Mouse (Mus musculus): ENCODE data around the gene Ier3. TPM values are rescaled to one million over a fixed set of nuclear protein-coding genes. Genes with fewer than 3 reads are reported as not detected.

Ier3 gene
- polyA plus RNA-seq, 1 experiment from 2014 or later, result 20.7 TPM

Other genes with a start within 250 kb of the Ier3 start
- gene Sfta2, start 220.1 kb upstream of the Ier3 start, polyA plus RNA-seq (2018), result not detected in 3 replicates
- gene Gm9573, start 195.0 kb upstream of the Ier3 start, polyA plus RNA-seq (2018), result not detected in 3 replicates
- not detected in 3 replicates for gene Mucl3, start 178.0 kb upstream of the Ier3 start, polyA plus RNA-seq (2018)
- 3.5 to 5.8 TPM (median 4.5 TPM) in 3 replicates for gene Vars2, start 154.1 kb upstream of the Ier3 start, polyA plus RNA-seq (2018)
- 6.2 to 17.0 TPM (median 10.0 TPM) in 3 replicates for gene Gtf2h4, start 147.9 kb upstream of the Ier3 start, polyA plus RNA-seq (2018)
- gene Ddr1, start 117.1 kb upstream of the Ier3 start, polyA plus RNA-seq (2018), result 0.27 to 0.42 TPM in 2 of 3 replicates, not detected in the other
- gene Flot1, start 1.5 kb downstream of the Ier3 start, polyA plus RNA-seq (2018), result 42.9 to 64.8 TPM (median 56.1 TPM) in 3 replicates
- gene Tubb5, start 16.6 kb downstream of the Ier3 start, polyA plus RNA-seq (2018), result 187 to 603 TPM (median 205 TPM) in 3 replicates
- gene Mdc1, start 19.8 kb downstream of the Ier3 start, polyA plus RNA-seq (2018), result 12.5 to 32.8 TPM (median 22.9 TPM) in 3 replicates
- gene Nrm, start 39.6 kb downstream of the Ier3 start, polyA plus RNA-seq (2018), result 5.9 to 14.4 TPM (median 6.8 TPM) in 3 replicates
- gene Ppp1r18, start 43.9 kb downstream of the Ier3 start, polyA plus RNA-seq (2018), result 166 to 235 TPM (median 189 TPM) in 3 replicates
- gene Dhx16, start 58.1 kb downstream of the Ier3 start, polyA plus RNA-seq (2018), result 19.3 to 24.2 TPM (median 19.8 TPM) in 3 replicates
- 26.7 to 32.7 TPM (median 27.9 TPM) in 3 replicates for gene 2310061I04Rik, start 75.7 kb downstream of the Ier3 start, polyA plus RNA-seq (2018)
- gene Atat1, start 88.4 kb downstream of the Ier3 start, polyA plus RNA-seq (2018), result 3.8 to 11.5 TPM (median 6.7 TPM) in 3 replicates
- gene Mrps18b, start 94.7 kb downstream of the Ier3 start, polyA plus RNA-seq (2018), result 31.2 to 75.1 TPM (median 49.9 TPM) in 3 replicates
- 27.4 to 97.8 TPM (median 35.0 TPM) in 3 replicates for gene Ppp1r10, start 94.8 kb downstream of the Ier3 start, polyA plus RNA-seq (2018)
- 65.4 to 217 TPM (median 77.6 TPM) in 3 replicates for gene Abcf1, start 148.1 kb downstream of the Ier3 start, polyA plus RNA-seq (2018)
- gene Gnl1, start 158.2 kb downstream of the Ier3 start, polyA plus RNA-seq (2018), result 24.9 to 38.6 TPM (median 28.9 TPM) in 3 replicates
- 8.8 to 13.9 TPM (median 9.5 TPM) in 3 replicates for gene Prr3, start 158.6 kb downstream of the Ier3 start, polyA plus RNA-seq (2018)
- gene H2-T24, start 198.9 kb downstream of the Ier3 start, polyA plus RNA-seq (2018), result 34.5 to 71.7 TPM (median 59.9 TPM) in 3 replicates
- gene H2-T23, start 211.2 kb downstream of the Ier3 start, polyA plus RNA-seq (2018), result 196 to 602 TPM (median 274 TPM) in 3 replicates
- 56.5 to 198 TPM (median 94.0 TPM) in 3 replicates for gene H2-T22, start 221.1 kb downstream of the Ier3 start, polyA plus RNA-seq (2018)
- not detected in 3 replicates for gene Gm6034, start 221.3 kb downstream of the Ier3 start, polyA plus RNA-seq (2018)
- gene Gm11127, start 236.7 kb downstream of the Ier3 start, polyA plus RNA-seq (2018), result 0.16 to 0.64 TPM (median 0.34 TPM) in 3 replicates

Measured in macrophage (primary cell).